Mouse (Mus musculus) heart, adult 2 months (tissue): ENCODE data around the gene Fsip1.

ENCODE experiments used
- CTCF ChIP-seq: fragments of 200-600 bp; IDR thresholded peaks from 2 replicates; pipeline ENCODE4 v1.8.1; 2022; ENCODE audit warnings: antibody characterized with exemption, mild to moderate bottlenecking, moderate library complexity
- EP300 ChIP-seq: fragments of 200-500 bp; IDR thresholded peaks from 2 replicates; pipeline ENCODE4 v1.6.1; 2011; ENCODE audit warnings: low read depth, low read length, control low read depth; ENCODE audit not compliant: insufficient read depth
- POLR2A ChIP-seq: fragments of 200-500 bp; IDR thresholded peaks from 2 replicates; pipeline ENCODE4 v1.6.1; 2011; ENCODE audit warnings: mild to moderate bottlenecking, low read depth, low read length, control low read depth; ENCODE audit not compliant: insufficient read depth

GRCm38 (mm10) chr2:118120751-118121150, 136.0 kb downstream of the Fsip1 start:
- TF ChIP-seq CTCF = no peak
- no peak for TF ChIP-seq POLR2A
- no peak for TF ChIP-seq EP300
